Mouse (Mus musculus): ENCODE data around the gene Megf6.

Megf6 gene

DNA sequence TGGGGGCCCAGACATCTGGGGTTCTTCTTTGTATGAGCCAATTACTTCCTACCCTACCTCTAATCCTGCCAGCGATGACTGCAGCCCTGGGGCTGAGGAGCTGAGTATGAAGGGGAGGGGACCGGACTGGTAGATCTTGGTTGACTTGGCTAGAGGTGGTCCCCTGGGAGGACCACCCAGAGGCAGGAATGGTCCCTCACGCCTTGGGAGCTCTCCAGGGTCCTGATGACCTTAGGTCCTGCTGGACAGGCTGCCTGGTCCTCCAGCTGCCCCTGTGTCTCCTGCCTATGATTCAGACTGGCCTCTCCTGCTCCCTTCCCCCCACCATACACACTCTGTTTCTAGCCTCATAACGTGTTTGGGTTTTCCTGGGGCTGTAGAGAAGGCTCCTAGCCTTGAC lies 91.5 kb downstream of the Megf6 start:
- no peak for DNase-seq

- peak; percentile 64 to 77 for DNase-seq
Observed at GRCm38 (mm10) chr4:154267511-154267910, 97.0 kb downstream of the Megf6 start.

DNA sequence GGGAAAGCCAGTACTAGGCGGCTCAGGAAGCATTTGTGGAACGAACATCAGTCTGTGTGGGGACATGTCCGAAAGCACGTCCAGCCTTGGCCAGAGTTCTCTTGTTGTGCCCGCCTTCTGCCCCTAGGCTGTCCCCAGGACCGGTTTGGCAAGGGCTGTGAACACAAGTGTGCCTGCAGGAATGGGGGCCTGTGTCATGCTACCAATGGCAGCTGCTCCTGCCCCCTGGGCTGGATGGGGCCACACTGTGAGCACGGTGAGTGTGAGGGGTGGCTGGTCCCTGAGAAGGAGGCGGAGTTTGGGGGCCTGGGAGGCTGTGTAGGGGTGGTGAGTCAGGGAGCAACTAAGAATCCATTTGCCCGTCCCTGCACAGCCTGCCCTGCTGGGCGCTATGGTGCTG lies 99.0 kb downstream of the Megf6 start:
- no peak for DNase-seq

DNA sequence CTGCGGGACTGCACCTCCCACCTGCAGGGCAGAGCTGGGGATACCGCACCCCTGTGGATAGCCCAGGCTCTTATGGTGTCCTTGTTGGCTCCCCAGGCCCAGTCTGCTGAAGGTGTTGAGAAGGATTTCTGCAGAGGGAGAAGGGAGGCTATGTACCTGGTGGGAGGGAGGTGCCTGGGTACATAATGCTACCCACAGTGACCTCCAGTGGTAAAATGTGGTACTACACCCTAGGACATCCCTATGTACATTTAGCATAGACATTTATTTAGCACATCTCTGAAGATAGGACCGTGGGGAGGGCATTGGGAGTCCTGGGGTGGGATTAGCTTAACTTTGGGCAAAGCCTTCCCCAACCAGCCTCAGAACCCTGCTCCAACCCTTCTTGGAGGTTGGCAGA lies 102.5 kb downstream of the Megf6 start:
- DNase-seq, result peak; percentile 86 to 90

DNA sequence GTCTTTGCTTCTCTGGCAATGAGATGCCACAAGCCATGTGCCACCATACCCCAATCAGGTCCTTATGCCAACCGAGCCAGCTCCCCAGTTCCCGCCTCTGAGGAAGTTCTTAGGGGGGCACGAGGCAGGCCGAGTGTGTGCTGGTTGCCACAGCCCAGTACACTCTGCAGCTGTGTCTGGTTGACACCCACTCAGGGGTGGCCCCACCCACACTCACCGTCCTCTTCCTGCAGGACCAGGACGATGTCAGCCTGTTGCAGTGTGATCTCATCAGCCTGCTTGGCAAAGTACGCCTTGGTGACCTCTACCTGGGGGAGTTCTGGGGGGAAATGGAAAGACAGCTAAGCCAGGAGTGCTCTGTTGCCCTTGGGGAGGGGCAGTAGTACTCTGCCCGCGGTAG lies 109.0 kb downstream of the Megf6 start:
- no peak for DNase-seq

- DNase-seq, result no peak
Observed at GRCm38 (mm10) chr4:154283671-154284070, 113.1 kb downstream of the Megf6 start.

DNA sequence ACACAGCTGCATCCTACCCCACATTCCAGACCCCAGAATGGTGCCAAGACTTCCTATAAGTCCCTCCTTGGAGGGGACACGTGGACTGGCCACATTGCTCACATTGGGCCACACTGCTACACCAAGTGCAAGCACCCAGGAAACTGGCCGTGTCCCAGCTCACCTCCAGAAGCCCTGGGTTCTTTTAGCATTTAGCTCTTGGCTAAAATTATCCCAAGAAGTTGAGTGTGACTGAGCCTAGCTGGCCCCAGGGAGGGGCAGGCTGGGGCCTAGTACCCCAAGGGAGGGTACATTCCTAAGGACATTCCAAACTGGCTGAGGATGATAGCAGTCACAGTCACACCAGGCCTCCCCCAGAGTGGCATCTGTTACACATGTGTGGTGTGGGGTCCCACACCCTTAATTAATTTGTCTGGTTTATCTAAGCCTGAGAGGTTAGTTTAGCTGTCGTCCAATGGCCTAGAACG lies 123.2 kb downstream of the Megf6 start:
- DNase-seq, result no peak

DNA sequence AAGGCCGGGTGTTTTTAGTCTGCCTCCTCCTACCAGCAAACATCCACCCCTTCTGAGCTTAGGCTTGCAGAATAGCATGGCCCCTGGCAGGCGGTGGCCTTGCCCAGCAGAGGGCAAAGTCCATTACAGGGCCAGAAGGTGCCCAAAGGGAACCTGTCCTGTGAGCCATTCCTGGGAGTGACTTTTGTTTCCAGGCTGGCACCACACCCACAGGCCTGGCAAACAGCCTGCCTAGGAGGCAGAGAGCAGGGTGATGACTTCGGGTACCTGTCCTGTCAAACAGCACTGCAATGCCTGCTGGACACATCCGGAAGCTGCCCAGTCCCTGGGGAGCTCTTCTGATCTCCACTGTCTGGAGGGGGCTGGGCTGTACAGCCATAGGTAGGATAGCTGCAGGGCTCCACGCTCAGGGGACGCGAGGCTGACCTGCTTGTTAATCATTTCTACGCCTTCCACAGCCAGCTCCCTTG lies 123.8 kb downstream of the Megf6 start:
- no peak for DNase-seq

- DNase-seq, result no peak
Observed at GRCm38 (mm10) chr4:154297761-154298160, 127.2 kb downstream of the Megf6 start.

DNA sequence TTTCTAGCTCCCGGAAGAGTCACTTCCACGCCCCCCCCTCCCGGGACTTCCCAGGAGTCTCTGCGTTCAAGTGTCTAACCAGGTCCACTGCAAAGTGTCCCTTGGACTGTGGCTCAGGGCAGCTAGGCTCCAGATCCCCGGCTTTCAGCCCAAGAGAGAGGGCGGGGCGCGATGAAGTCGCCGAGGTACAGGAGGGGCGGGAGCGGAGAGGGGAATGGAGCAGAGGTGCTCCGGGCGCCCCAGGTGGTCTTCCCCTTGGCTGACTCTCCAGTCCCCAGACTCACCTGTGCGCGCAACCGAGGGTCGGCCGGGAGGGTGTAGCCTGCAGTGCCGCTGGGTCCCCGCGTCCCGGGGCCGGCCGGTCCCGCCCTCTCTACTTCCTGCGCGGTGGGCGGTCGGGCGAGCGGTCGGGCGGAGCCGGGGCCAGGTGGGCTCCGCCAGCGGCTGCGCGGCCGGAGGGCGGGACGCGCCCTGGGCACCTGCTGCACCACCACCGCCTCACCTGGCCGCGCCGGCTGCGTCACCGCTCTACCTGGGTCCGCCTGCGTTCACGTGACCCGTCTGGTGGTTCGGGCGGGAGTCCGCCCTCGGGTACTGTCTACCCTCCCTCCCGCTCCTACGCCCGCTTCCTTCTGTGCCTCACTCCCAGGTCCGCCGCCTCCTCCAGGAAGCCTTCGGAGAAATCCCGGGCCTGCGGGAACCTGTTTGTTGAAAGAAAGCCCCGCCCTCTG lies 129.2 kb downstream of the Megf6 start:
- peak in 1 of 2 experiments; percentile 31 for DNase-seq

- DNase-seq, result peak; percentile 68 to 74
Observed at GRCm38 (mm10) chr4:154301466-154301881, 130.9 kb downstream of the Megf6 start, which contains the start of gene Arhgef16. Gene Arhgef16, minus strand, starts transcription at chr4:154301676.

DNA sequence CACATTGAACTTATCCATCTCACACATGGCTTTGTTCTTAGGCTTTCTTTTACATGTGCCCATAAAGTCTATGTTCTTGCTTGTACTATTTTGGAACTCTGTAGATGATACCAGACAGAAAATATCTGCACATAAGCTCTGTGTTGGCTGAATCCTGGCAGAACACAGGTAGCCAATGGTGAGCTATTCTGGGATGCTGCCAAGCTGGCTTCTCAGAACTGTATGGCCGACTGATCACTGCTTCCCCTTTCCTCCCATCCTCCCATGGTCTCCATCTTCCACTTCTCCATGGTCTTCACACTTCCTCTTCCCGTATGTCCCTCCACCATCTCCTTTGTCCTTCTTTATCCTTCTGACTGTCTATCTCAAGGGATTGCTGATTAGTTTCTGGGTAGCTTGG lies 138.6 kb downstream of the Megf6 start:
- DNase-seq, result peak; percentile 52 to 61

DNA sequence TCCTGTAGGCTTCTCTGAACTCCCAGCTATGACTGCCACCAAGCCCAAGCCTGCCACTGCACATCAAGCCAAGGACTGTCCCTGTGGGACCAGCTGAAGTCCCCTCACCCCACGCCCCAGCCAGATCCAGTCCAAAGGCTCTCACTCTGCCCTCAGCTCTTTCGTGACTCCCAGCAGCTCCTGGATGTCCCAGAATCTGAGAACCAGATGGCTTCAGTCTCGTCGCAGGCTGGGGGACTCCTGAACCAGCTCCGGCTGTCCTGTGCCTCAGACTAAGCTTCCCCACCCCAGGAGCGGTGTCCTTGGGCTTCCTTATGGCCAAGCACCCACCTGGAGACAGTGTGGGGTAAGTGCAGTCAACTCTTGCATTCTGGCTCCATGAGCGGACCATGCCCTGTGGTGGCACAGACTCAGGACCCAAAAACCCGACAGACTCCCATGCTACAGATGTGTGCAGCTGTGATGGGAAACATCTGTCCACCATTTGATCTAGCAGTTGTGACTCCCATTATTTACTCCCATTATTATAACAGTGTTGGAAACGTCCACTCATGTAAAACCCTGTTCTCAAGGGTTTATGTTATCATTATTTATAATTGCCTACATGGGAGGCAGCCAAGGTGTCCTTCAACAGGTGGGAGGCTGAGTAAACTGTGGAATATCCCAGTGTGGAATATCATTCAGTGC lies 140.2 kb downstream of the Megf6 start:
- DNase-seq, result no peak

GRCm38 (mm10) chr4:154312143-154312812 lies 141.7 kb downstream of the Megf6 start:
- no peak for DNase-seq

DNA sequence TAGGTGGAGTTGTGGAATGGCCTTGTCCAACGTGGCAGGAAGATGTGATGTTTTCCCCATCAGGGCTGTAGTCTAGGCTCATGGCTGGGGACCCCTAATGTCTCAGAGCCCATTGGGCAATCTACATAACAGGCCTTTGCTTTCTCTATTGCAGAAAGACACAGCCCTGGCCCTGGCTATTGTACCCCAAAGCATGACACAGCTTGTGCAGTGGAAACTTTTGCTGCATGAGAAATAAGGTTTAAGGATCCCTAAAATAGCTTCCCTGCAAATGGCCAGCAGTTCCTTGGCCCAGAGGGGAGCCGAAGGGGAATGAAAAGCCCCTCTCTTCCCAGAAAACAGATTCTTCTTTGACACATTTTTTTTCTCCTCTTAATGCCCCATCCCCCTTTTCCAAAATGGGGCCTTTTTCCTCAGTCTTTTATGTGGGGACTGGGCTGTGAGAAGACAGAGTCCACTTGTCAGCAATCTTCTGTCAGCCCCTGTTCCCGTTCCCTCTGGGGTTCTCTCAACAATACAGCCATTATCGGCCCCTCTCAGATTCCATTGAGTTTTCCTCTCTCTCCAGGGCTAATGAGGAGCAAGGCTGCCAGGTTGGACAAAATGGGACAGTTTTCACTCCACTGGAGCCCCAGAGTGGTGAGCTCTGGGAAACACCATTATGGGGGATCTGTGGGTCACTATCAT lies 142.5 kb downstream of the Megf6 start:
- DNase-seq, result no peak

DNA sequence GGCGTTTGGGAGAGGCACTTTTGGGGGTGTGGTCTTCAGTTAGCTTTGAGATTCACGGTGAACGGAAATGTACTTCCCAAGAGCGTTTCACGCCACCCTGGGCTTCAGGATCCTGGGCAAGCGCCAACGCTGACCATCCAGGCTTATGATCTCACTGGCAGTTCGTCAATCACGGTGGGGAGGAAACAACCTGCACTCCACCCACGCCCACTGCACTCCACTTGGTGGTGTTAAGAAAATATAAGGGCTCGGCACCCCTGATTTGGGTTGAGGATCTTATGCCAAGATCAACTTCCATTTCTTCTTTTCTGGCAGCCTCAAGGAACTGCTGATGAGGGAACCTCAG lies 143.1 kb downstream of the Megf6 start:
- DNase-seq, result peak; percentile 43 to 55
